Mouse (Mus musculus): Measurements from ENCODE around the gene Gm3239. TPM values are rescaled to one million over a fixed set of nuclear protein-coding genes. Genes with fewer than 3 reads are reported as not detected.
A peak's percentile ranks its signal among the peaks of the same experiment; 100 is the strongest.
"Not testable (repeated sequence)": the region's sequence is repeated elsewhere in the genome, so short reads cannot be mapped to it uniquely, and the experiment has no call there.

Gm3239 gene
- 0.16 TPM in 1 of 2 replicates, not detected in the other for polyA plus RNA-seq (2014; fragmentation: Nextera tagmentation; extraction: Ambion mirVana)

GRCm38 (mm10) chr14:4663892-4664291, at the start of gene Gm3239:
Gm3239 (plus strand) TSS chr14:4664192.
- H3K27ac ChIP-seq (ENCODE audit: low read depth); H3K27me3 ChIP-seq (replicated peaks; ENCODE audit: control insufficient read depth, insufficient read depth, low read length); H3K4me3 ChIP-seq (ENCODE audit: low read depth, low read length); ATAC-seq (replicated peaks; ENCODE audit: low FRiP score, low TSS enrichment, low read depth); H3K9ac ChIP-seq (ENCODE audit: low read length); H3K4me1 ChIP-seq (replicated peaks; ENCODE audit: control insufficient read depth, insufficient read depth, low read length); DNase-seq (ENCODE audit: low spot score); H3K9me3 ChIP-seq (ENCODE audit: control insufficient read depth, low read length); H3K36me3 ChIP-seq (ENCODE audit: control insufficient read depth, insufficient read depth, low read length); H3K4me2 ChIP-seq (ENCODE audit: low read length): not testable (repeated sequence)
- WGBS, result no CpG with 5 or more reads among the region's 2 CpGs

DNA sequence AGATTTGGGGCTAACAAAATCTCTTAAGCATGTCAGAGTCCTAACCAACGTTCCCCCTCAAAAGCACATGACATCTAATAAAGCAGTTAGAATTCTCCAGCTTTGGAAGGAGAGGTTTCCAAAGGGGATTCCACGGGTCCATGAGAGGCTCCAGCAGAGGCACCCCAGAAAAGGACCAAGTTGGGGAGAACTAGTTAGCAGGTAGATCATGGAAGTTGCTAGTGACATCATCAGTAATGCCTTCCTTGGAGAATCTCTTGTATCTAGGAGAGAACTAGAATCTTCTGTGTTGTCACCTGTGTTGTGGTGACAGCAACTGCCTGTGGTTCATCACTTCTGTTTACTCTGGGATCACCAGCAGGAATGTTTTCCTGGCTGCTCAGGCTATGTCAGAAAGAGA, 31.9 kb upstream of the Gm3239 start, which contains the start of gene Gm8159:
Gene Gm8159 (plus strand): TSS at position 301 of the 400 bp plus-strand sequence.
- DNase-seq (ENCODE audit: low spot score); H3K4me2 ChIP-seq (ENCODE audit: low read length): not testable (repeated sequence)
- WGBS, result no CpG with 5 or more reads among the region's 2 CpGs

DNA sequence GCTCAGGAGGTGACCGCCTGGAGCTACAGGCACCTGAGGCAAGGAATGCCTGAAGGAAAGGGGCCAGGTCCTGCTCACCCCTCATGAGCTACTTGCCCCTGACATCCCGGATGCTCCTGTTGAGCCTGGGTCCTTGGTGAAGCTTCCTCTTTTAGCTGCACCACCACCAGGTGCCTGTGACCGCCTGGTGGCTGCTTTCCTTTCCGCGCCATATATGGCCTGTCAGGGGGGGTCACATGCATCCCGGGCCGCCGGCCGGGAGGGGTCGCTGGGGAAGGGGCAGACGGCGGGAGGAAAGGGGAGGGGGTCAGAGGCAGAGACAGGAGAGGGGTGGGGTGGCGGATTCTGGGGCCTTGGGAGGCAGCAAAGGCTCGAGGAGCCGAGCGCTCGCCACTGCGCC, 14.7 kb upstream of the Gm3239 start:
- H3K27ac ChIP-seq (ENCODE audit: low read depth); H3K27me3 ChIP-seq (replicated peaks; ENCODE audit: control insufficient read depth, insufficient read depth, low read length); H3K4me1 ChIP-seq (replicated peaks; ENCODE audit: control insufficient read depth, insufficient read depth, low read length); ATAC-seq (replicated peaks; ENCODE audit: low FRiP score, low TSS enrichment, low read depth); H3K36me3 ChIP-seq (ENCODE audit: control insufficient read depth, insufficient read depth, low read length); H3K9ac ChIP-seq (ENCODE audit: low read length); H3K9me3 ChIP-seq (ENCODE audit: control insufficient read depth, low read length): not testable (repeated sequence)
- peak; percentile 45 for DNase-seq (ENCODE audit: low spot score)
- Histone ChIP-seq H3K4me2 (ENCODE audit: low read length) (peak overlapping the region; percentile 29; the same call in 1 of the 2 replicates), H3K4me3 (ENCODE audit: low read depth, low read length) (peak overlapping the region; percentile 20; the same call in 1 of the 2 replicates)
- WGBS, result 1% methylated on average over 16 of the region's 18 CpGs

More for the DNA sequence above, 31.9 kb upstream of the Gm3239 start, which contains the start of gene Gm8159:
- not testable (repeated sequence) for H3K9ac ChIP-seq (ENCODE audit: low read length); H3K36me3 ChIP-seq (ENCODE audit: control insufficient read depth, insufficient read depth, low read length); H3K4me3 ChIP-seq (ENCODE audit: low read depth, low read length); H3K27me3 ChIP-seq (replicated peaks; ENCODE audit: control insufficient read depth, insufficient read depth, low read length); H3K27ac ChIP-seq (ENCODE audit: low read depth); ATAC-seq (replicated peaks; ENCODE audit: low FRiP score, low TSS enrichment, low read depth); H3K9me3 ChIP-seq (ENCODE audit: control insufficient read depth, low read length); H3K4me1 ChIP-seq (replicated peaks; ENCODE audit: control insufficient read depth, insufficient read depth, low read length)

- not testable (repeated sequence) for H3K9me3 ChIP-seq (ENCODE audit: control insufficient read depth, low read length)
- 0% methylated on average over 2 of the region's 9 CpGs for WGBS
These were observed 13.7 kb upstream of the Gm3239 start for GRCm38 (mm10) chr14:4650324-4650723.

GRCm38 (mm10) chr14:4708938-4709337, 44.9 kb downstream of the Gm3239 start, which contains the start of gene Gm7876:
Gm7876 (plus strand) TSS chr14:4709238.
- not testable (repeated sequence) for H3K9ac ChIP-seq (ENCODE audit: low read length); H3K4me3 ChIP-seq (ENCODE audit: low read depth, low read length); H3K27me3 ChIP-seq (replicated peaks; ENCODE audit: control insufficient read depth, insufficient read depth, low read length); H3K4me1 ChIP-seq (replicated peaks; ENCODE audit: control insufficient read depth, insufficient read depth, low read length); DNase-seq (ENCODE audit: low spot score); H3K36me3 ChIP-seq (ENCODE audit: control insufficient read depth, insufficient read depth, low read length); H3K27ac ChIP-seq (ENCODE audit: low read depth); H3K4me2 ChIP-seq (ENCODE audit: low read length); ATAC-seq (replicated peaks; ENCODE audit: low FRiP score, low TSS enrichment, low read depth); H3K9me3 ChIP-seq (ENCODE audit: control insufficient read depth, low read length)
- 89% methylated on average over 1 of the region's 2 CpGs for WGBS

More at GRCm38 (mm10) chr14:4650324-4650723, 13.7 kb upstream of the Gm3239 start:
- not testable (repeated sequence) for DNase-seq (ENCODE audit: low spot score); H3K36me3 ChIP-seq (ENCODE audit: control insufficient read depth, insufficient read depth, low read length); H3K27ac ChIP-seq (ENCODE audit: low read depth); ATAC-seq (replicated peaks; ENCODE audit: low FRiP score, low TSS enrichment, low read depth); H3K4me2 ChIP-seq (ENCODE audit: low read length); H3K4me1 ChIP-seq (replicated peaks; ENCODE audit: control insufficient read depth, insufficient read depth, low read length); H3K9ac ChIP-seq (ENCODE audit: low read length); H3K4me3 ChIP-seq (ENCODE audit: low read depth, low read length); H3K27me3 ChIP-seq (replicated peaks; ENCODE audit: control insufficient read depth, insufficient read depth, low read length)

Other genes with a start within 250 kb of the Gm3239 start
- gene Gm3164, start 248.7 kb upstream of the Gm3239 start, polyA plus RNA-seq (2014; fragmentation: Nextera tagmentation; extraction: Ambion mirVana), result 0.36 TPM in 1 of 2 replicates, not detected in the other
- not detected in 2 replicates for gene Gm3173, start 233.2 kb upstream of the Gm3239 start, polyA plus RNA-seq (2014; fragmentation: Nextera tagmentation; extraction: Ambion mirVana)
- not detected in 2 replicates for gene Gm3182, start 182.4 kb upstream of the Gm3239 start, polyA plus RNA-seq (2014; fragmentation: Nextera tagmentation; extraction: Ambion mirVana)
- gene Gm3047, start 108.8 kb upstream of the Gm3239 start, polyA plus RNA-seq (2014; fragmentation: Nextera tagmentation; extraction: Ambion mirVana), result not detected in 2 replicates
- gene Gm8159, start 31.8 kb upstream of the Gm3239 start, polyA plus RNA-seq (2014; fragmentation: Nextera tagmentation; extraction: Ambion mirVana), result not detected in 2 replicates
- not detected in 2 replicates for gene Gm7876, start 45.0 kb downstream of the Gm3239 start, polyA plus RNA-seq (2014; fragmentation: Nextera tagmentation; extraction: Ambion mirVana)
- 0.14 and 0.44 TPM in 2 replicates for gene Gm3252, start 62.6 kb downstream of the Gm3239 start, polyA plus RNA-seq (2014; fragmentation: Nextera tagmentation; extraction: Ambion mirVana)
- gene Gm9602, start 112.1 kb downstream of the Gm3239 start, polyA plus RNA-seq (2014; fragmentation: Nextera tagmentation; extraction: Ambion mirVana), result not detected in 2 replicates
- gene Gm3269, start 173.9 kb downstream of the Gm3239 start, polyA plus RNA-seq (2014; fragmentation: Nextera tagmentation; extraction: Ambion mirVana), result not detected in 2 replicates
- 0.64 and 0.89 TPM in 2 replicates for gene Gm3264, start 191.4 kb downstream of the Gm3239 start, polyA plus RNA-seq (2014; fragmentation: Nextera tagmentation; extraction: Ambion mirVana)
- gene Gm3278, start 228.2 kb downstream of the Gm3239 start, polyA plus RNA-seq (2014; fragmentation: Nextera tagmentation; extraction: Ambion mirVana), result not detected in 2 replicates